ENCODE assay signal across 10 mouse cellular contexts in the genomic region with DNA sequence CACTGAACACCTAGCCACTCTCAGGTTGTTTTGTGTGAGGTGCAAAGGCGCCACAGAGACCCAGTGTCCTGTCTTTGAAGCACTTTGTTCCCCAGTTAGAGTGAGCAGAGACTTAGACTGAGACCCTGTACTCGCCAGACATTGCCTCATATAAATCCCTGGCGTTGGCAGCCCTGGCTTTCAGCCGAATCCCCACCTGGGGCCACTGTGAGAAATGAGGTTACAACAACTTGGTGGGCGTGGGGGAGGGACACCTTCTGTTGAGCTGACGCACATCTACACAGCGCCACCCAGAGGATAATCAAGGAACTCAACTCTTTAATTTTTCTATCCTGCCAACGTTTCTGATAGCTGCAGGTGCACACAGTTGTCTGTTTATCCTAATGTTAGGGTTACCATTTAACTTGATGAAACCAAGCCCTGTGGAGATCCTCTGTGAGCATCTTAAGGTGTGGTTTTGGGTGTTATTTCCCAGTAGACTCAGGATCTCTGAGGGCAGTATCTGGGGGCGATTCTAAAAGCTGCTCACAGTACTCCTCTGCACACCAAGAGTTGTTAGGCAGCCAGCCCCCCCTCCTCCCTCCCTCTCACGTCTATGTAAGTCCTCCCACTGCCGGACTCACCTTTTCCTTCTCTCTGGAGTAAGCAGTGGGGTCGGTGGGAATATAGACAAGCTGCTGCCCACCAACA. TPM values are rescaled to one million over a fixed set of nuclear protein-coding genes. Genes with fewer than 3 reads are reported as not detected.
DNase-seq lines count a peak whose midpoint lies in the region; ATAC-seq and TF ChIP-seq lines count a peak whose summit lies in the region.
"Had no signal": no experiment of that assay in that cellular context is flagged by ENCODE, and none has a peak within 500 bp of the region (broad histone marks: within the 10 kb centered on the region; RNA-seq: fewer than 3 reads in every experiment).

No protein-coding gene starts in this region.

- 24% methylated on average over 12 of the region's 12 CpGs for WGBS in kidney, postnatal 0 days
- WGBS in bone marrow, adult 2 months = 24% methylated on average over 12 of the region's 12 CpGs
- WGBS in forebrain, embryonic 10.5 days = 30% methylated on average over 12 of the region's 12 CpGs
- 26% methylated on average over 12 of the region's 12 CpGs for WGBS in midbrain, embryonic 15.5 days

- DNase-seq in kidney, postnatal 0 days (ENCODE audit: low spot score) = no peak
- DNase-seq in kidney, adult 9 months = no peak
- peak; percentile 21 for DNase-seq in forebrain, embryonic 10.5 days (ENCODE audit: extremely low spot score, low spot score)
- DNase-seq in layer of hippocampus, adult 8-10 months (ENCODE audit: low spot score in 2 of 2) = peak; percentile 43 to 62
- no peak for DNase-seq in kidney, postnatal 14 days

- no peak overlapping the region for H3K27ac ChIP-seq in kidney, postnatal 0 days
- H3K27ac ChIP-seq in bone marrow, adult 2 months (ENCODE audit: control insufficient read depth, insufficient read depth, low read depth, low read length, poor library complexity) = no peak overlapping the region
- H3K27ac ChIP-seq in forebrain, embryonic 10.5 days = no peak overlapping the region
- H3K27ac ChIP-seq in midbrain, embryonic 15.5 days = no peak overlapping the region

- TF ChIP-seq CTCF in kidney, postnatal 0 days (IDR thresholded peaks at IDR 0.05; ENCODE audit: low read depth) = peak; percentile 43; the same call in 1 of the 2 replicates
- TF ChIP-seq CTCF in bone marrow, adult 2 months (IDR thresholded peaks at IDR 0.05; ENCODE audit: control insufficient read depth, insufficient read depth, low read length) = peak; percentile 20; the same call in 1 of the 2 replicates

- no peak for ATAC-seq in kidney, postnatal 0 days (replicated peaks; ENCODE audit: low FRiP score, low read depth)
- peak; percentile 50; the same call in 1 of the 2 replicates for ATAC-seq in midbrain, embryonic 15.5 days (replicated peaks)
- no peak for ATAC-seq in megakaryocyte, adult 5-6 weeks (ENCODE audit: poor library complexity, severe bottlenecking)

- no peak overlapping the region for H3K4me2 ChIP-seq in kidney, postnatal 0 days (ENCODE audit: low read length)
- H3K4me2 ChIP-seq in midbrain, embryonic 15.5 days = no peak overlapping the region

- no peak overlapping the region for H3K9ac ChIP-seq in kidney, postnatal 0 days (ENCODE audit: low read depth, low read length)
- no peak overlapping the region for H3K9ac ChIP-seq in midbrain, embryonic 15.5 days

- TF ChIP-seq POLR2A in bone marrow, adult 2 months (IDR thresholded peaks at IDR 0.05; ENCODE audit: borderline replicate concordance, control insufficient read depth, low read depth, low read length) = no peak

- no peaks in the 10 kb centered on the region for H3K9me3 ChIP-seq in kidney, postnatal 0 days (replicated peaks; ENCODE audit: low read length)
- no peaks in the 10 kb centered on the region for H3K9me3 ChIP-seq in forebrain, embryonic 10.5 days
- no peaks in the 10 kb centered on the region for H3K9me3 ChIP-seq in midbrain, embryonic 15.5 days

- H3K4me3 ChIP-seq in kidney, postnatal 0 days (replicated peaks; ENCODE audit: low read depth, low read length) = no peak overlapping the region
- no peak overlapping the region for H3K4me3 ChIP-seq in bone marrow, adult 2 months (replicated peaks; ENCODE audit: control insufficient read depth, low read depth, low read length)
- H3K4me3 ChIP-seq in forebrain, embryonic 10.5 days = no peak overlapping the region
- H3K4me3 ChIP-seq in midbrain, embryonic 15.5 days = no peak overlapping the region

- H3K36me3 ChIP-seq in kidney, postnatal 0 days (ENCODE audit: insufficient read depth, low read length) = no peaks in the 10 kb centered on the region
- no peaks in the 10 kb centered on the region for H3K36me3 ChIP-seq in forebrain, embryonic 10.5 days (replicated peaks)
- no peaks in the 10 kb centered on the region for H3K36me3 ChIP-seq in midbrain, embryonic 15.5 days (replicated peaks)

- no peaks in the 10 kb centered on the region for H3K27me3 ChIP-seq in kidney, postnatal 0 days (ENCODE audit: insufficient read depth, low read length)
- no peaks in the 10 kb centered on the region for H3K27me3 ChIP-seq in forebrain, embryonic 10.5 days (ENCODE audit: poor library complexity, severe bottlenecking)
- no peaks in the 10 kb centered on the region for H3K27me3 ChIP-seq in midbrain, embryonic 15.5 days (replicated peaks)

- no peaks in the 10 kb centered on the region for H3K4me1 ChIP-seq in kidney, postnatal 0 days (replicated peaks; ENCODE audit: insufficient read depth, low read length)
- H3K4me1 ChIP-seq in bone marrow, adult 2 months (ENCODE audit: control insufficient read depth, insufficient read depth, low read length) = no peaks in the 10 kb centered on the region
- peaks cover 7% of the 10 kb centered on the region for H3K4me1 ChIP-seq in forebrain, embryonic 10.5 days
- no peaks in the 10 kb centered on the region for H3K4me1 ChIP-seq in midbrain, embryonic 15.5 days

RNA-seq across cellular contexts. Expression of a gene that starts 32.6 kb away (rescaled TPM):
- 0.09 and 0.17 TPM in 2 replicates for polyA plus RNA-seq in kidney, postnatal 0 days (2015; fragmentation: Nextera tagmentation; extraction: Ambion mirVana)
- not detected in 2 replicates for polyA plus RNA-seq in bone marrow, adult 2 months (2011; ENCODE audit: insufficient read depth, insufficient read length, low replicate concordance, missing spikeins)
- polyA plus RNA-seq in forebrain, embryonic 10.5 days (2016; fragmentation: Nextera tagmentation; extraction: Ambion mirVana) = not detected in 2 replicates
- total RNA-seq in layer of hippocampus, adult 8-10 months (2022) = 1 to 10 TPM; 1.1 to 2.0 (median 1.3) TPM
- polyA plus RNA-seq in midbrain, embryonic 15.5 days (2015; fragmentation: Nextera tagmentation; extraction: Ambion mirVana) = 0.08 TPM in 1 of 2 replicates, not detected in the other
- total RNA-seq in megakaryocyte, adult 5-6 weeks (2015) = not detected in 2 replicates
- not detected in 2 replicates for total RNA-seq in megakaryocyte, adult 5-6 weeks (2017)
- total RNA-seq: heart, postnatal 14 days; MEL had no signal

Comparison
In these comparisons a context has a peak if more than half of its experiments do, and no peak if none do; other contexts are left out.
1. DNase-seq: peak in forebrain, embryonic 10.5 days (single experiment) and layer of hippocampus, adult 8-10 months (2 of 2); none in kidney, postnatal 0 days (single experiment), kidney, adult 9 months (single experiment) and kidney, postnatal 14 days (single experiment).